Mouse (Mus musculus) urinary bladder, postnatal 0 days (tissue): ENCODE measurements around the gene Pole3. TPM values are rescaled to one million over a fixed set of nuclear protein-coding genes. Genes with fewer than 3 reads are reported as not detected.

Source experiments
- polyA plus RNA-seq: library from polyadenylated mRNA; unstranded; fragments of >200 nt; fragmentation: Nextera tagmentation; extraction: Ambion mirVana; gene quantifications from 2 replicates; pipeline ENCODE4 v1.2.1, GENCODE M21; 2015

Gene Pole3
- polyA plus RNA-seq: 37.5 and 39.9 TPM in 2 replicates

GRCm38 (mm10) chr4:62524651-62525488 is at the start of gene Pole3, which contains the start of gene 4933430I17Rik:
Gene Pole3 (minus strand): TSS chr4:62525068.
Gene 4933430I17Rik (plus strand): TSS chr4:62525369.

DNA sequence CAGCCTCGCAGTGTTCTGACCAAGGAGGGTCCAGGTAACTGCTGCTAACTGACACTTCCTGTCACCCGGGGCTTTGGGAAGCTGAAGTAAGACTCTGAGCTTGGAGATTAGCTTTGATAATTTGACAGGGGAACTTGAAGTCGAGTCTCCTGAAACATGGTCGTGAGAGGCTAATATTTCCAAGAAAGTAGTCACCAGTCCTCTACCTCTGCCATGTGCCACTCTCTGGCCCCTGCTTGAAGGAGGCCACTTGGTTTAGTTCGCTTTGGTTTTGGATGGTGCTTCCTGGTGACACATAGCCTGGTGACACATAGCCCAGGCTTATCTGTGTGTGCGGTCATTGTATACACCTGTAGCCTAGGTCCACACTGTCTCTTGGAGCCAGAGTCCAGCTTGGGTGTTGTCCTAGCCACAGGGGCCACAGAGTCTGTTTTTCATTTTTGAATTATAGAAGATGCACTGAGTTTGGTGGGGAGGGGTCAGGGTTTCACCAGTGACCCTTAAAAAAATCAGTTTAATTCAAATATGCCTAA is 35.0 kb upstream of the Pole3 start, which contains the start of gene Rgs3:
Gene Rgs3 (plus strand): TSS at position 51 of the 533 bp plus-strand sequence.

DNA sequence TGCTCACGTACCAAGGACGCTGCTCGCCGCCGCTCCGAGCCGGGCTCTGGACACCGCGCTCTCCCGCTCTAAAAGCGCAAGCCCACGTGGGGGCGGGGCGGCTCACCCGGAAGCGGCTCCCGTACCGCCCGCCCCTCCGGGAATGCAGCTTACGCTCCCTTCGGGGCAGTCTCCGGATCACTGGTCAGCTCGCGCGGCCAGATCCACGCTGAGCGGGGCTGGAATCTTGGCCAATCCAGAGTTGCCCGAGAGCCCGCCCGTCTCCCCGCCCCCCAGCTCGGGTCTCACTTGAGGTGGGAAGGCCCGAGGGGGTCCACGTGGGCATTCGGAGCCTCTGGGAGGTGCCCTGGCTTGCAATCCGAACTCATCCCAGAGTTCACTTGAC is 5.0 kb downstream of the Pole3 start, which contains the start of gene Alad:
Gene Alad (minus strand): TSS at position 70 of the 385 bp plus-strand sequence.

GRCm38 (mm10) chr4:62503374-62503970 is 21.4 kb downstream of the Pole3 start, which contains the start of gene Hdhd3:
Gene Hdhd3 (minus strand): TSS chr4:62503467.

GRCm38 (mm10) chr4:62479937-62480708 is 44.7 kb downstream of the Pole3 start, which contains the start of gene Bspry:
Gene Bspry (plus strand): TSS chr4:62480053.

Other genes with a start within 250 kb of the Pole3 start
- 16.1 and 19.1 TPM in 2 replicates for gene Fkbp15, start 164.5 kb downstream of the Pole3 start, polyA plus RNA-seq
- 23.5 and 27.8 TPM in 2 replicates for gene Slc31a1, start 164.3 kb downstream of the Pole3 start, polyA plus RNA-seq
- gene Cdc26, start 116.4 kb downstream of the Pole3 start, polyA plus RNA-seq: 80.3 and 86.8 TPM in 2 replicates
- 7.8 and 8.0 TPM in 2 replicates for gene Prpf4, start 116.3 kb downstream of the Pole3 start, polyA plus RNA-seq
- gene Rnf183, start 89.8 kb downstream of the Pole3 start, polyA plus RNA-seq: not detected in 2 replicates
- gene Wdr31, start 54.2 kb downstream of the Pole3 start, polyA plus RNA-seq: 2.6 and 3.5 TPM in 2 replicates
- 7.5 and 8.6 TPM in 2 replicates for gene Bspry, start 45.0 kb downstream of the Pole3 start, polyA plus RNA-seq
- gene Hdhd3, start 21.6 kb downstream of the Pole3 start, polyA plus RNA-seq: 11.5 and 15.8 TPM in 2 replicates
- 56.3 and 60.7 TPM in 2 replicates for gene Alad, start 5.2 kb downstream of the Pole3 start, polyA plus RNA-seq
- 0.16 and 0.40 TPM in 2 replicates for gene 4933430I17Rik, start 301 bp upstream of the Pole3 start, polyA plus RNA-seq
- 25.3 and 28.9 TPM in 2 replicates for gene Rgs3, start 34.8 kb upstream of the Pole3 start, polyA plus RNA-seq